8 mouse cellular contexts compared by ENCODE assay signal in genomic region chr10:5288716-5289574, GRCm38 (mm10).
DNase-seq lines count a peak whose midpoint lies in the region; ATAC-seq lines count a peak whose summit lies in the region.

No protein-coding gene starts in this region.

- no peaks in the 10 kb centered on the region for H3K4me1 ChIP-seq in embryonic facial prominence, embryonic 11.5 days (ENCODE audit: control insufficient read depth, insufficient read depth, low read length)
- peaks cover 4% of the 10 kb centered on the region for H3K4me1 ChIP-seq in intestine, embryonic 16.5 days (ENCODE audit: control insufficient read depth, insufficient read depth, low read length)
- H3K4me1 ChIP-seq in midbrain, embryonic 12.5 days, result no peaks in the 10 kb centered on the region
- H3K4me1 ChIP-seq in stomach, embryonic 16.5 days (ENCODE audit: control insufficient read depth, insufficient read depth, low read length), result no peaks in the 10 kb centered on the region

- H3K9me3 ChIP-seq in embryonic facial prominence, embryonic 11.5 days (replicated peaks; ENCODE audit: control insufficient read depth, low read length), result no peaks in the 10 kb centered on the region
- no peaks in the 10 kb centered on the region for H3K9me3 ChIP-seq in intestine, embryonic 16.5 days (ENCODE audit: control insufficient read depth, low read length)
- no peaks in the 10 kb centered on the region for H3K9me3 ChIP-seq in midbrain, embryonic 12.5 days
- H3K9me3 ChIP-seq in stomach, embryonic 16.5 days (replicated peaks; ENCODE audit: control insufficient read depth, low read length), result no peaks in the 10 kb centered on the region; the same call in 1 of the 2 replicates

- WGBS in embryonic facial prominence, embryonic 11.5 days, result 27% methylated on average over 19 of the region's 19 CpGs
- WGBS in intestine, embryonic 16.5 days, result 27% methylated on average over 19 of the region's 19 CpGs
- WGBS in midbrain, embryonic 12.5 days, result 54% methylated on average over 19 of the region's 19 CpGs
- 11% methylated on average over 19 of the region's 19 CpGs for WGBS in stomach, embryonic 16.5 days

- H3K27ac ChIP-seq in embryonic facial prominence, embryonic 11.5 days (replicated peaks; ENCODE audit: low read depth, low read length), result peak overlapping the region; percentile 60
- H3K27ac ChIP-seq in intestine, embryonic 16.5 days (ENCODE audit: low read length), result peak overlapping the region; percentile 93
- 0 out of 2 replicates have a peak overlapping the region, but pooled peaks have one; percentile 15 for H3K27ac ChIP-seq in midbrain, embryonic 12.5 days (replicated peaks)
- H3K27ac ChIP-seq in stomach, embryonic 16.5 days (ENCODE audit: low read length), result peak overlapping the region; percentile 94

- ATAC-seq in embryonic facial prominence, embryonic 11.5 days (replicated peaks; ENCODE audit: insufficient number of reproducible peaks, low FRiP score, low TSS enrichment, low read depth), result peak; percentile 94
- peak; percentile 91 for ATAC-seq in intestine, embryonic 16.5 days
- ATAC-seq in midbrain, embryonic 12.5 days (ENCODE audit: low FRiP score, low read depth), result peak; percentile 60; the same call in 1 of the 2 replicates
- peak; percentile 91 for ATAC-seq in stomach, embryonic 16.5 days (ENCODE audit: insufficient read depth, low FRiP score)
- no peak for ATAC-seq in megakaryocyte, adult 5-6 weeks (ENCODE audit: poor library complexity, severe bottlenecking)

- H3K27me3 ChIP-seq in embryonic facial prominence, embryonic 11.5 days (ENCODE audit: control insufficient read depth, insufficient read depth, low read length), result no peaks in the 10 kb centered on the region
- no peaks in the 10 kb centered on the region for H3K27me3 ChIP-seq in intestine, embryonic 16.5 days (replicated peaks; ENCODE audit: control insufficient read depth, insufficient read depth, low read length)
- H3K27me3 ChIP-seq in midbrain, embryonic 12.5 days, result no peaks in the 10 kb centered on the region
- no peaks in the 10 kb centered on the region for H3K27me3 ChIP-seq in stomach, embryonic 16.5 days (ENCODE audit: control insufficient read depth, insufficient read depth, low read length)

- H3K4me3 ChIP-seq in embryonic facial prominence, embryonic 11.5 days (ENCODE audit: low read depth, low read length), result peak overlapping the region; percentile 27
- peak overlapping the region; percentile 44 for H3K4me3 ChIP-seq in intestine, embryonic 16.5 days (ENCODE audit: low read length)
- H3K4me3 ChIP-seq in midbrain, embryonic 12.5 days, result no peak overlapping the region
- peak overlapping the region; percentile 37 for H3K4me3 ChIP-seq in stomach, embryonic 16.5 days (replicated peaks; ENCODE audit: low read length)

- peak overlapping the region; percentile 51 for H3K9ac ChIP-seq in embryonic facial prominence, embryonic 11.5 days (replicated peaks; ENCODE audit: low read length)
- H3K9ac ChIP-seq in intestine, embryonic 16.5 days (ENCODE audit: low read depth, low read length), result peak overlapping the region; percentile 64
- H3K9ac ChIP-seq in midbrain, embryonic 12.5 days (replicated peaks), result no peak overlapping the region
- H3K9ac ChIP-seq in stomach, embryonic 16.5 days (ENCODE audit: low read length), result peak overlapping the region; percentile 71

- peak; percentile 93 for DNase-seq in MN1 (ENCODE audit: low spot score)
- peak; percentile 90 for DNase-seq in embryonic facial prominence, embryonic 11.5 days (ENCODE audit: low spot score)
- DNase-seq in gastrocnemius, postnatal 4 days (ENCODE audit: low spot score in 2 of 2), result peak; percentile 67 to 84
- DNase-seq in left cerebral cortex, adult 9 months (ENCODE audit: low spot score in 2 of 2), result peak; percentile 45 to 65

- peak overlapping the region; percentile 34 for H3K4me2 ChIP-seq in embryonic facial prominence, embryonic 11.5 days (ENCODE audit: low read depth, low read length)
- H3K4me2 ChIP-seq in intestine, embryonic 16.5 days (ENCODE audit: low read depth, low read length), result peak overlapping the region; percentile 37
- H3K4me2 ChIP-seq in midbrain, embryonic 12.5 days (replicated peaks), result no peak overlapping the region
- peak overlapping the region; percentile 56 for H3K4me2 ChIP-seq in stomach, embryonic 16.5 days (ENCODE audit: low read depth, low read length)

- no peaks in the 10 kb centered on the region for H3K36me3 ChIP-seq in embryonic facial prominence, embryonic 11.5 days (replicated peaks; ENCODE audit: control insufficient read depth, insufficient read depth, low read depth, low read length)
- no peaks in the 10 kb centered on the region for H3K36me3 ChIP-seq in intestine, embryonic 16.5 days (ENCODE audit: control insufficient read depth, insufficient read depth, low read length)
- no peaks in the 10 kb centered on the region for H3K36me3 ChIP-seq in midbrain, embryonic 12.5 days
- H3K36me3 ChIP-seq in stomach, embryonic 16.5 days (ENCODE audit: control insufficient read depth, insufficient read depth, low read length), result no peaks in the 10 kb centered on the region; the same call in 1 of the 2 replicates

Comparison
In these comparisons a context has a peak if more than half of its experiments do, and no peak if none do; other contexts are left out.
1. H3K27ac ChIP-seq: peak in every context shown above with its lines; median percentile 94 in stomach, embryonic 16.5 days; 93 in intestine, embryonic 16.5 days; 60 in embryonic facial prominence, embryonic 11.5 days; 15 in midbrain, embryonic 12.5 days.